Mouse (Mus musculus): ENCODE results near the gene Gm20481. TPM values are rescaled to one million over a fixed set of nuclear protein-coding genes. Genes with fewer than 3 reads are reported as not detected.
"Not testable (repeated sequence)": the region's sequence is repeated elsewhere in the genome, so short reads cannot be mapped to it uniquely, and the experiment has no call there.

Gm20481 gene
- polyA plus RNA-seq (2016; fragmentation: Nextera tagmentation; extraction: Ambion mirVana): not detected in 2 replicates

- not testable (repeated sequence) for H3K36me3 ChIP-seq (replicated peaks); DNase-seq (ENCODE audit: extremely low spot score, low spot score); H3K4me3 ChIP-seq; H3K27ac ChIP-seq; H3K9me3 ChIP-seq
- peaks cover 12% of the 10 kb centered on the region for H3K4me1 ChIP-seq
- 75% methylated on average over 8 of the region's 11 CpGs for WGBS
- H3K27me3 ChIP-seq (ENCODE audit: poor library complexity, severe bottlenecking): peaks cover 73% of the 10 kb centered on the region
These were observed at the start of gene Gm20481 for GRCm38 (mm10) chr17:34969822-34970221. TSS of gene Gm20481 (plus strand) at chr17:34969912.

- 62% methylated on average over 6 of the region's 6 CpGs for WGBS
- Histone ChIP-seq H3K4me1 (no peaks in the 10 kb centered on the region), H3K36me3 (replicated peaks) (no peaks in the 10 kb centered on the region), H3K4me3 (no peak overlapping the region), H3K9me3 (no peaks in the 10 kb centered on the region), H3K27me3 (ENCODE audit: poor library complexity, severe bottlenecking) (no peaks in the 10 kb centered on the region), H3K27ac (no peak overlapping the region)
- no peak for DNase-seq (ENCODE audit: extremely low spot score, low spot score)
These were observed 46.8 kb upstream of the Gm20481 start for GRCm38 (mm10) chr17:34922939-34923338.

DNA sequence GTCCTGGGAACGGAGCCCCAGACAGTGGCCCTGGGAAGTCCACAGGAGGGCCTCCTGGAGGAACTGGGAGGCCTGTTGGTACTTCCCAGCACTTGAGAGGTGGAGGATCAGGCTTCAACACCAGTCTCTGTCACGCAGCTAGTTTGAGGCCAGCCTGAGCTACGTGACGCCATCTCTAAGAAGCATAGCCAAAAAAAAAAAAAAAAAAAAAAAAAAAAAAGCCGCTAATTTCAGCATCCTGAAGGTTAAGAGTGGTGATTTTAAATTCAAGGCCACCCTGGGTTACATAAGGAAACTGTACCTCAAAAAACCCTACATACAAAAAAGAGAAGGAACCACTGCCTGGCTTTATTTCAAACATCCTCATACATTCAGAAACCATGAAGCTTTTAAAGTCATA lies 45.5 kb upstream of the Gm20481 start:
- Histone ChIP-seq H3K27me3 (ENCODE audit: poor library complexity, severe bottlenecking) (no peaks in the 10 kb centered on the region), H3K27ac (no peak overlapping the region), H3K9me3 (no peaks in the 10 kb centered on the region), H3K36me3 (replicated peaks) (no peaks in the 10 kb centered on the region), H3K4me3 (no peak overlapping the region), H3K4me1 (no peaks in the 10 kb centered on the region)
- no peak for DNase-seq (ENCODE audit: extremely low spot score, low spot score)
- WGBS: 72% methylated on average over 5 of the region's 5 CpGs

- Histone ChIP-seq H3K4me1 (peaks cover 18% of the 10 kb centered on the region), H3K27ac (no peak overlapping the region), H3K27me3 (ENCODE audit: poor library complexity, severe bottlenecking) (peaks cover 7% of the 10 kb centered on the region), H3K36me3 (replicated peaks) (no peaks in the 10 kb centered on the region), H3K4me3 (no peak overlapping the region), H3K9me3 (no peaks in the 10 kb centered on the region)
- WGBS: 89% methylated on average over 18 of the region's 18 CpGs
- no peak for DNase-seq (ENCODE audit: extremely low spot score, low spot score)
These were observed 42.2 kb upstream of the Gm20481 start for GRCm38 (mm10) chr17:34927306-34928019.

- Histone ChIP-seq H3K4me3 (no peak overlapping the region), H3K27me3 (ENCODE audit: poor library complexity, severe bottlenecking) (peaks cover 12% of the 10 kb centered on the region), H3K27ac (no peak overlapping the region), H3K9me3 (no peaks in the 10 kb centered on the region), H3K36me3 (replicated peaks) (peaks cover under 1% of the 10 kb centered on the region; the same call in 1 of the 2 replicates), H3K4me1 (peaks cover 22% of the 10 kb centered on the region)
- no peak for DNase-seq (ENCODE audit: extremely low spot score, low spot score)
- WGBS: 80% methylated on average over 4 of the region's 4 CpGs
These were observed 40.9 kb upstream of the Gm20481 start for GRCm38 (mm10) chr17:34928841-34929240.

GRCm38 (mm10) chr17:34931061-34931734 lies 38.5 kb upstream of the Gm20481 start, which contains the start of gene Neu1:
TSS of gene Neu1 (plus strand) at chr17:34931253.
- DNase-seq (ENCODE audit: extremely low spot score, low spot score): peak; percentile 99

DNA sequence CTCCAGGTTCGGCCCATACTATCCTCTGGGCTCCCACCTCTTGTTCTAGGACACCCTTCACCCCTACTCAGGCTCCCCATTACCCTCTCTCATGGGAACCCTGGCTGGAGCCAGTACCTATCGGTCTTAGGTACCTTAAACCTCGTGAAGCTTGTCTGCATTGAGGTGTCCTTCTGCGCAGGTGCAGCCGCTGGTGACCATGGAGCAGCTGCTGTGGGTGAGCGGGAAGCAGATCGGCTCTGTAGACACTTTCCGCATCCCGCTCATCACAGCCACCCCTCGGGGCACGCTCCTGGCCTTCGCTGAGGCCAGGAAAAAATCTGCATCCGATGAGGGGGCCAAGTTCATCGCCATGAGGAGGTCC lies 38.0 kb upstream of the Gm20481 start:
- Histone ChIP-seq H3K4me3 (peak overlapping the region; percentile 78), H3K36me3 (replicated peaks) (peaks cover 21% of the 10 kb centered on the region), H3K4me1 (peaks cover 38% of the 10 kb centered on the region), H3K27me3 (ENCODE audit: poor library complexity, severe bottlenecking) (peaks cover 12% of the 10 kb centered on the region), H3K27ac (peak overlapping the region; percentile 84), H3K9me3 (no peaks in the 10 kb centered on the region)
- WGBS: 13% methylated on average over 14 of the region's 14 CpGs
- DNase-seq (ENCODE audit: extremely low spot score, low spot score): no peak

More at GRCm38 (mm10) chr17:34931061-34931734, 38.5 kb upstream of the Gm20481 start, which contains the start of gene Neu1:
- H3K36me3 ChIP-seq (replicated peaks): peaks cover 21% of the 10 kb centered on the region
- H3K4me3 ChIP-seq: peak within 1 kb of the TSS; percentile 78
- peak within 1 kb of the TSS; percentile 84 for H3K27ac ChIP-seq
- under 1% methylated on average over 38 of the region's 38 CpGs for WGBS
- no peaks in the 10 kb centered on the region for H3K9me3 ChIP-seq
- H3K27me3 ChIP-seq (ENCODE audit: poor library complexity, severe bottlenecking): peaks cover 12% of the 10 kb centered on the region
- peaks cover 38% of the 10 kb centered on the region for H3K4me1 ChIP-seq

DNA sequence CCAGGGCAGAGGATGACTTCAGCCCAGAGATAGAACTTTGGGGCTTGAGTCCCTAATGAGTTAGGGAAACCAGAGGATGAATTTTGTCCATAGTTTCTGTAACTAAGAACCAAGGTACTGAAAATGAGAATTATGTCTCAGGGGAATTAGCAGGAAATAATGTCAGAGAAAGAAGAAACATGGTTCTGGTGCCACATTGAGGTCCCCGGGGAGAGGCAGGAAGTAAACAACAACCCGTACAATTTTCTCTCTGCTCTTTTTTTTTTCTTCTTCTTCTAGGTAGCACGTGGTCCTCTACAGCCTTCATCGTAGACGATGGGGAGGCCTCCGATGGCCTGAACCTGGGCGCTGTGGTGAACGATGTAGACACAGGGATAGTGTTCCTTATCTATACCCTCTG lies 37.4 kb upstream of the Gm20481 start:
- peaks cover 12% of the 10 kb centered on the region for H3K27me3 ChIP-seq (ENCODE audit: poor library complexity, severe bottlenecking)
- peaks cover 38% of the 10 kb centered on the region for H3K4me1 ChIP-seq
- no peaks in the 10 kb centered on the region for H3K9me3 ChIP-seq
- H3K4me3 ChIP-seq: peak overlapping the region; percentile 78
- peak overlapping the region; percentile 84; the same call in 1 of the 2 replicates for H3K27ac ChIP-seq
- peaks cover 21% of the 10 kb centered on the region for H3K36me3 ChIP-seq (replicated peaks)
- WGBS: 91% methylated on average over 8 of the region's 8 CpGs
- DNase-seq (ENCODE audit: extremely low spot score, low spot score): no peak

DNA sequence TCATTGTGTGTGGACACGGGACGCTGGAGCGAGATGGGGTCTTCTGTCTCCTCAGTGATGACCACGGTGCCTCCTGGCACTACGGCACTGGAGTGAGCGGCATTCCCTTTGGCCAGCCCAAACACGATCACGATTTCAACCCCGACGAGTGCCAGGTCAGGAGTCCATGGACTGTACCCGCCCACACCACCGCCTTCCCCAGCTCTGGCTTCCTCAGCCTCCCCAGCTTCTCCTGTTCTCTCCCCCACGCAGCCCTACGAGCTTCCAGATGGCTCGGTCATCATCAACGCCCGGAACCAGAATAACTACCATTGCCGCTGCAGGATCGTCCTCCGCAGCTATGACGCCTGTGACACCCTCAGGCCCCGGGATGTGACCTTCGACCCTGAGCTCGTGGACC lies 35.7 kb upstream of the Gm20481 start:
- H3K4me3 ChIP-seq: peak overlapping the region; percentile 18
- H3K27me3 ChIP-seq (ENCODE audit: poor library complexity, severe bottlenecking): peaks cover 12% of the 10 kb centered on the region
- H3K27ac ChIP-seq: peak overlapping the region; percentile 30; the same call in 1 of the 2 replicates
- peaks cover 38% of the 10 kb centered on the region for H3K4me1 ChIP-seq
- 68% methylated on average over 24 of the region's 24 CpGs for WGBS
- no peaks in the 10 kb centered on the region for H3K9me3 ChIP-seq
- no peak for DNase-seq (ENCODE audit: extremely low spot score, low spot score)
- peaks cover 21% of the 10 kb centered on the region for H3K36me3 ChIP-seq (replicated peaks)

DNA sequence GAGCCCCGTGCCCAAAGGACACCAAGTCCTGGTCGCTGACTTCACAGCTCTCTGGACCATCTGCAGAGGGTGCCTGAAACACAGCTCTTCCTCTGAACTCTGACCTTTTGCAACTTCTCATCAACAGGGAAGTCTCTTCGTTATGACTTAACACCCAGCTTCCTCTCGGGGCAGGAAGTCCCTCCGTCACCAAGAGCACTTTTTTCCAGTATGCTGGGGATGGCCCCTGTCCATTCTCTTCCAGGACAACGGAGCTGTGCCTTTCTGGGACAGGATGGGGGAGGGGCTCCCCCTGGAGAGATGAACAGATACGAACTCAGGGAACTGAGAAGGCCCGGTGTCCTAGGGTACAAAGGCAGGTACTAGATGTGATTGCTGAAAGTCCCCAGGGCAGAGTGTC lies 34.9 kb upstream of the Gm20481 start:
- 54% methylated on average over 8 of the region's 8 CpGs for WGBS
- no peak for DNase-seq (ENCODE audit: extremely low spot score, low spot score)
- Histone ChIP-seq H3K4me1 (peaks cover 38% of the 10 kb centered on the region), H3K27me3 (ENCODE audit: poor library complexity, severe bottlenecking) (peaks cover 12% of the 10 kb centered on the region), H3K27ac (no peak overlapping the region), H3K9me3 (no peaks in the 10 kb centered on the region), H3K4me3 (no peak overlapping the region), H3K36me3 (replicated peaks) (peaks cover 21% of the 10 kb centered on the region)

GRCm38 (mm10) chr17:34937960-34938505 lies 31.7 kb upstream of the Gm20481 start:
- peaks cover 35% of the 10 kb centered on the region for H3K4me1 ChIP-seq
- H3K9me3 ChIP-seq: no peaks in the 10 kb centered on the region
- peaks cover 21% of the 10 kb centered on the region for H3K36me3 ChIP-seq (replicated peaks)
- no peaks in the 10 kb centered on the region; the same call in 1 of the 2 replicates for H3K27me3 ChIP-seq (ENCODE audit: poor library complexity, severe bottlenecking)
- no peak for DNase-seq (ENCODE audit: extremely low spot score, low spot score)
- 91% methylated on average over 6 of the region's 6 CpGs for WGBS
- H3K27ac ChIP-seq: no peak overlapping the region
- H3K4me3 ChIP-seq: no peak overlapping the region

DNA sequence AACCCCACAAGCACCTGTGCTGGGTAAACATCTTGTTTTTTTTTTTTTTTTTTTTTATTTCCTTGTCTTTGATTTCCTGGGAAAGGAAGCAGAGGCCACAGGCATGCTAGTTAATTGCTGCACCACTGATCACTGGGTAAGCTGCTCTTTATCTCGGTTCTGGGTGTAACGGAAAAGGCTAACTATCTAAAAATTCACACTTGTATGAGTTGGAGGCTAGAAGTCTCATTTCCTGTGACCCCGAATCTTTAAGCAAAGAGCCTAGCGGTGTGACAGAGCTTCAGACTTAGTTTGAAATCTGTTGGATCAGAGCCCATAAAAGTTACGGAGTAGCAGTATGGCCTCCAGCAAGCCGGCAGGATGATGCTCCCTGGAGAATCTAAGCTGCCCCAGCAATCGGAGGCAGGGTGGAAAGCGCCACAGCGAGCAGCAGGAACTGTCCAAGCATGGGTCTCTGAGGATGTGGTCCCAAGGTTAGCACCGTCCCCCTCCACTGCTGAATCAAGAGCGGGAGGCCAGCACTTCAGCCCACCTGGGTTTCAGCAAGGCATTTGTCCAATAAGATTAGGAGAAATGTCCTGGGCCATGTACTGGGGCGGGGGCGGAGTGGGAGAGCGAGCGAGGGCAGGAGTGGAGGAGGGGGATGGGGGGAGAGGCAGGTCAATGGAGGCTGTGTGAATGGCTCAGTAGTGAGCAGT lies 28.2 kb upstream of the Gm20481 start:
- Histone ChIP-seq H3K27ac (peak overlapping the region; percentile 84), H3K9me3 (no peaks in the 10 kb centered on the region; the same call in 1 of the 2 replicates), H3K4me3 (peak overlapping the region; percentile 46), H3K36me3 (replicated peaks) (no peaks in the 10 kb centered on the region), H3K4me1 (peaks cover 15% of the 10 kb centered on the region), H3K27me3 (ENCODE audit: poor library complexity, severe bottlenecking) (no peaks in the 10 kb centered on the region)
- 6% methylated on average over 15 of the region's 15 CpGs for WGBS
- peak; percentile 70 for DNase-seq (ENCODE audit: extremely low spot score, low spot score)

All from forebrain, embryonic 10.5 days (tissue).